Mouse (Mus musculus) small intestine, adult 2 months (tissue): Measurements from ENCODE around the gene Timeless.

Experiments
- CTCF ChIP-seq: fragments of 200-500 bp; IDR thresholded peaks from 2 replicates; pipeline ENCODE4 v1.5.1; 2012; ENCODE audit warnings: low read depth, mild to moderate bottlenecking, control low read depth, inconsistent platforms, low read length, moderate library complexity, mixed read lengths; ENCODE audit not compliant: insufficient replicate concordance, insufficient read length; ENCODE audit errors: extremely low read depth
- POLR2A ChIP-seq: fragments of 200-500 bp; IDR thresholded peaks from 2 replicates; pipeline ENCODE4 v1.6.1; 2012; ENCODE audit warnings: low read depth, mild to moderate bottlenecking, control low read depth, inconsistent platforms, low read length, moderate library complexity

DNA sequence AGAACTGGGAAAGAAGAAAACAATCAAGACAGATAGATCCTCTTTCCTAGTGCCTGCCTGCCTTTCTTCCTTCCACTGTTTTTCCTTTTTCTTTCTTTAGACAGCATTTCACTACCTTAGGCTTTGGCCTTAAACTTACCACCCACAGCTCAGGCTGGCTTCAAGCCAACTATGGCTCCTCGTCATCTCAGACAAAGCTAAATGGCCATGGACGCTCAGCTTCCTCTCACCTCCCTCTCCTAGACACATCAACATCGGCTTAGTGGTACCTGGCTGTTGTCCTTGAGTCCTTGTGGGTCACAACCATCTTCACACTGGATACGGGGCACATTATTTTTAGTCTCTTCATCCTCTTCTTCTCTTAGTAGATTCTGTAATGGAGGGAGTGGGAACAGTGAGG, 65.4 kb downstream of the Timeless start:
- TF ChIP-seq POLR2A: no peak
- no peak for TF ChIP-seq CTCF
